Mouse (Mus musculus) lung, embryonic 16.5 days (tissue): Measurements from ENCODE around the gene Rab33a. TPM values are rescaled to one million over a fixed set of nuclear protein-coding genes. Genes with fewer than 3 reads are reported as not detected.

ENCODE experiments used
- ATAC-seq: fragments of 200-750 bp; cut with Nextera tagmentation; 2 replicates; pipeline ENCODE4 v1.8.0; 2017; ENCODE audit warnings: low read depth, mild to moderate bottlenecking, moderate library complexity
- H3K27ac ChIP-seq: fragments of 300-500 bp; sonication (generic); 2 replicates; pipeline ENCODE4 v1.5.1; 2014; ENCODE audit warnings: mild to moderate bottlenecking, control low read depth, low read length
- H3K27me3 ChIP-seq: fragments of 300-500 bp; sonication (generic); 2 replicates; pipeline ENCODE4 v1.6.1; 2014; ENCODE audit warnings: low read depth, low read length, mixed read lengths; ENCODE audit not compliant: control insufficient read depth, insufficient read depth
- H3K36me3 ChIP-seq: fragments of 300-500 bp; sonication (generic); 2 replicates; pipeline ENCODE4 v1.6.1; 2014; ENCODE audit warnings: low read length; ENCODE audit not compliant: control insufficient read depth, insufficient read depth
- H3K4me1 ChIP-seq: fragments of 300-500 bp; sonication (generic); replicated peaks from 2 replicates; pipeline ENCODE4 v1.6.1; 2014; ENCODE audit warnings: low read length, mixed read lengths; ENCODE audit not compliant: control insufficient read depth, insufficient read depth
- H3K4me2 ChIP-seq: fragments of 300-500 bp; sonication (generic); 2 replicates; pipeline ENCODE4 v1.6.1; 2014; ENCODE audit warnings: low read depth, low read length, control low read depth
- H3K4me3 ChIP-seq: fragments of 300-500 bp; sonication (generic); 2 replicates; pipeline ENCODE4 v1.5.1; 2014; ENCODE audit warnings: mild to moderate bottlenecking, low read length, control low read depth
- H3K9ac ChIP-seq: fragments of 300-500 bp; sonication (generic); 2 replicates; pipeline ENCODE4 v1.6.1; 2014; ENCODE audit warnings: low read length, control low read depth
- H3K9me3 ChIP-seq: fragments of 300-500 bp; sonication (generic); 2 replicates; pipeline ENCODE4 v1.6.1; 2016; ENCODE audit warnings: low read length; ENCODE audit not compliant: control insufficient read depth
- WGBS: fragments of 180-500 bp; shearing (Covaris S2); extraction: QIAGEN DNeasy Blood & Tissue Kit; methylation state at CpG from one replicate; pipeline ENCODE4 v1.1.7; 2014; 5-methylcytosine and 5-hydroxymethylcytosine counted together
- polyA plus RNA-seq: library from polyadenylated mRNA; unstranded; fragments of >200 nt; fragmentation: Nextera tagmentation; extraction: Ambion mirVana; gene quantifications from 2 replicates; pipeline ENCODE4 v1.2.1, GENCODE M21; 2015

Gene Rab33a
- polyA plus RNA-seq = 1.9 and 2.1 TPM in 2 replicates

DNA sequence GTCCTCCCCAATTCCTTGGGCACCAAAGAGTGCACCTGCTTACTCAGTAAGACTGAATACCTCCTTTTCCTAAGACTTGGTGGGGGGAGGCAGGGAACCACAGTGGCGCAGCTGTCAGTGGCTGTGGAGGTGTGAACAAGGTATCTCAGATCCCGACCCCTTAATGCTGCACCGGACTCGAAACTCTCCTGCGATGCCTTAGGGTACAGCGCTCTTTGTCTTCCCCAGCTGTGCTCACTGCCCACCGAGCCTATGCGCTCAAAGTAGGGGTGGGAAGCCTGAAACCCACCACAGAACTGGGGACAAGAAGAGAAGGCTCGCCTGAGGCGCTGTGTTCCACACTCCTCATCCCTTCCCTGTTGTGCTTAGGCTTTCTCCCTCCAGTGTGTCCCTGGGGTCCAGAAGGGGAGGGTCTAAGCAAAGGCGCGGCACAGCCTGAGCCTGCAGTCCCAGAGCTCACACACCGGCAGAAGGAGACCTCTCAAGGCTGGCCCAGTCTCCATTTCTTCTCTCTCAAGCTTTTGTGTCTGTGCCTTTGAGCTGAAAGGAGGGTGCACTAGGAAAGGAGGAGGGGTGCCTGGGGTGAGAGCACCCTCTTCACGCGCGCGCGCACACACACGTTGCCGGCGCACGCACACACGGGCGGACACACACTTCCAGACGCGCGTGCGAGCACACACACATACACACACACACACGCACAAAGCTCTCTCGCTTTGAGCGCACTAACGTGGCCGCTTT lies at the start of gene Rab33a:
TSS of gene Rab33a (plus strand) at position 478 of the 741 bp plus-strand sequence.
- H3K4me2 ChIP-seq = peak within 1 kb of the TSS; percentile 77
- 24% methylated on average over 29 of the region's 33 CpGs for WGBS
- peak within 1 kb of the TSS; percentile 49 for H3K4me3 ChIP-seq
- H3K4me1 ChIP-seq = no peaks in the 10 kb centered on the region
- ATAC-seq = peak; percentile 61
- H3K9ac ChIP-seq = peak within 1 kb of the TSS; percentile 52
- H3K36me3 ChIP-seq = no peaks in the 10 kb centered on the region
- no peaks in the 10 kb centered on the region; the same call in 1 of the 2 replicates for H3K9me3 ChIP-seq
- H3K27me3 ChIP-seq = peaks cover 8% of the 10 kb centered on the region; the same call in 1 of the 2 replicates
- H3K27ac ChIP-seq = no peak within 1 kb of the TSS

DNA sequence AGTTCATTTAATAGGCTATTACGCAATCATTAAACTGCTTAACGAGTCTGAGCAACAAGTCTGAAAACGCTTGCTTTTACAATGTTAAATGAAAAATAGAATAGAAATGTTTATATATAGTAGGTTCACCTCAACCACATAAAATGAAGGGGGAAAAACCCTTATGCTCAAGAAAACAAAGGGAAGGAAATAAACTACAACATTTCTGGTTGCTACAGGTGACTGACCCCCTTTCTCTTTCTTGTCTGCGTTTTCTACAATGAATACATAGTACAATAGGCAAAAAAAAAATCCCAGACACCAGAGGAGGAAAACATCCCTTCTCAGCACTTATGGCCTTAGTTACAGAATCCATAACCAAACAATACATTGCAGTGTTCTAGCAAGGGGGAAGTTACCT lies 38.0 kb upstream of the Rab33a start:
- H3K27ac ChIP-seq = no peak overlapping the region
- 49% methylated on average over 4 of the region's 4 CpGs for WGBS
- H3K27me3 ChIP-seq = no peaks in the 10 kb centered on the region
- no peak for ATAC-seq
- no peaks in the 10 kb centered on the region; the same call in 1 of the 2 replicates for H3K36me3 ChIP-seq
- no peaks in the 10 kb centered on the region for H3K4me1 ChIP-seq
- no peak overlapping the region for H3K4me2 ChIP-seq
- H3K9me3 ChIP-seq = no peaks in the 10 kb centered on the region
- no peak overlapping the region for H3K9ac ChIP-seq
- no peak overlapping the region for H3K4me3 ChIP-seq

DNA sequence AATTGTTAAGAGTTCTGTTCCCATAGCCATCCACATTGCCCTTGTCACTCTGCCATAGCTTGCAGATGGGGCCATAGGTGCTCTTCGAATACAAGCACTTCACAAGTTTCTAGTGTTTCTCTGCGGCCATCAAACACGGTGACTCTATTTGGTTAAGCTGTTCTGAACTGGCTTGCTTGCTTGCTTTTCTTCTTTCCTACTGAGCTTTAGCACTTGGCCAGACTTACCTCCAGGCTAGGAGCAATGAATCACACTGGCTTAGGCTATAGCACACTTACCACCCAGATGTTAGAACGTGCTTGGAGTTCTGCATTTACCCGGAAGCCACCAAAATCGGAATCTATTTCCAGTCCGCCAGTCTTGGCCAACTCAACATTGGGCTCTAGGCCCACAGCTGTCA lies 37.4 kb upstream of the Rab33a start:
- peak; percentile 66 for ATAC-seq
- Histone ChIP-seq H3K4me3 (no peak overlapping the region), H3K27me3 (no peaks in the 10 kb centered on the region), H3K27ac (no peak overlapping the region), H3K9me3 (no peaks in the 10 kb centered on the region), H3K9ac (no peak overlapping the region), H3K36me3 (no peaks in the 10 kb centered on the region; the same call in 1 of the 2 replicates), H3K4me1 (no peaks in the 10 kb centered on the region), H3K4me2 (no peak overlapping the region)
- WGBS = 72% methylated on average over 7 of the region's 7 CpGs

DNA sequence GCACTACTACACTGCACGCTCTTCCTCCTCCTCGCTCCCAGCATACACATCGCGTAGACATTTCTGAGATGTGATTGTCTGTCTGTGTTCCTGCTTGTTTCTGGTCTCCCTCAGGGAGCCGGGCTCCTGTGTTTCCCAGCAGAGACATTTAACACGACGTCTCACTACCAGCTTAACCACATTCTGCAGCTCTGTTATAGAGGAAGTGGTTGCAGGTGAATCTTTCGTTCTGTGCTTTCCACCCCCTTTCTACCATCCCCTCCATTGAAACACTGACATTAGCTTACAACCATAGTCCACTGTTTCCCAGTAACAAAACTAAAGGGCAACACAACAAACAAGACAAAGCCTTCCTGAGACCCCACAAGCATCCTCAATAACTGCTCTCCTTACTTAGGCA lies 25.3 kb upstream of the Rab33a start:
- H3K9me3 ChIP-seq = no peaks in the 10 kb centered on the region
- H3K9ac ChIP-seq = no peak overlapping the region
- no peaks in the 10 kb centered on the region for H3K27me3 ChIP-seq
- ATAC-seq = no peak
- H3K4me3 ChIP-seq = no peak overlapping the region
- peaks cover 6% of the 10 kb centered on the region for H3K36me3 ChIP-seq
- no peaks in the 10 kb centered on the region for H3K4me1 ChIP-seq
- no peak overlapping the region for H3K27ac ChIP-seq
- WGBS = 92% methylated on average over 8 of the region's 8 CpGs
- H3K4me2 ChIP-seq = no peak overlapping the region

DNA sequence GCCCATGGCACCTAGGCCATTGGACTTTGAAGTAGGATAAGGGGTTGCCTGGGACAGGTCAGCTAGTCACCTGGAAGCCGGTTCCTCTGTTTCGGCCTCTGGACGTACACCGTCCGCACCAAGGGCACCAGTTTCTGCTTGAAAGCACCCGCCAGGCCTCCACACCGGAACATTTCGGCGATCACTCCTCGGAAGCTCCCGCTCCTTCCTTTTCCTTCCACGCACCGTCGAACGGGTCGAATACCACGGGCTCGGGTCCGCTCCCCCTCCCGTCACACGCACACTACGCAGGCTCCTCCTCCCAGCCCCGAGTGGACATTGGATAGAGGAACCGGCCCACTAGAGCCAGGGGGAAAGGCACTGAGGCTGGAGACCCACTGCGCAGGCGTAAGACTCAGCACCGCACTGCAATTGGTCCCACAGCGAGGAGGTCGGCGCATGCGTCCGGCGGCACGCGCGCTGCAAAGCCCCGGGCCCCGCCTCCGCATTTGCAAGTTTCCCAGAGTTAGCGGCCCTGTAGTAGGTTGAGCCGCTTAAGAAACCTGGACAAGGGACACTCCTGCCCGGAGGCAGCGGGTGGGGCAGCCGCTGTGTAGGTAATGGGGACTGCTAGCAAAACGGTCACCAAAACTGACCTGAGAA lies 5.8 kb upstream of the Rab33a start, which contains the start of gene Aifm1:
TSS of gene Aifm1 (minus strand) at position 398 of the 642 bp plus-strand sequence.
- 17% methylated on average over 43 of the region's 45 CpGs for WGBS
- ATAC-seq = peak; percentile 100
- Histone ChIP-seq H3K36me3 (no peaks in the 10 kb centered on the region), H3K4me2 (peak within 1 kb of the TSS; percentile 62), H3K4me1 (no peaks in the 10 kb centered on the region), H3K9ac (peak within 1 kb of the TSS; percentile 70), H3K27ac (no peak within 1 kb of the TSS; the same call in 1 of the 2 replicates), H3K9me3 (no peaks in the 10 kb centered on the region; the same call in 1 of the 2 replicates), H3K27me3 (no peaks in the 10 kb centered on the region), H3K4me3 (peak within 1 kb of the TSS; percentile 64)

DNA sequence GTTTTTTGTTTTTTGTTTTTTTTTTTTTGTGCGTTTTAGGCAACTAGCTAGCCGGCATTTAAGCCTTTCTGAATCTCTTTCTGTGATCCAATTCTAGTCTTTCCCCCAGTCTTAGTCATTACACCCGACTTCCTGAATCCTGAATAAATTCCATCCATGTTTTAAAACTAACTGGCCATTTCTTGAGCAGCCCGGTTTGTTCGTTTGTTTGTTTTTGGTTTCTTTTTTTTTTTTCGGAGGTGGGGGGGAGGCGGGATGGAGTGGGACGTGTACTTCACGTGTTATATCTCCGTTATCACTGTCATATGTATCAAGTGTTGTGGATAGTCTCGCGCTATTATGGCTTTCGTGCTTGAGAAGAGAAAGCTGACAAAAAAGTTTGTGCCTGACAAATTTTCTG lies 5.3 kb upstream of the Rab33a start:
- Histone ChIP-seq H3K9ac (peak overlapping the region; percentile 56), H3K27ac (no peak overlapping the region), H3K4me2 (peak overlapping the region; percentile 50), H3K27me3 (no peaks in the 10 kb centered on the region), H3K4me1 (no peaks in the 10 kb centered on the region), H3K4me3 (peak overlapping the region; percentile 64), H3K9me3 (no peaks in the 10 kb centered on the region; the same call in 1 of the 2 replicates), H3K36me3 (no peaks in the 10 kb centered on the region)
- WGBS = 12% methylated on average over 13 of the region's 13 CpGs
- no peak for ATAC-seq

DNA sequence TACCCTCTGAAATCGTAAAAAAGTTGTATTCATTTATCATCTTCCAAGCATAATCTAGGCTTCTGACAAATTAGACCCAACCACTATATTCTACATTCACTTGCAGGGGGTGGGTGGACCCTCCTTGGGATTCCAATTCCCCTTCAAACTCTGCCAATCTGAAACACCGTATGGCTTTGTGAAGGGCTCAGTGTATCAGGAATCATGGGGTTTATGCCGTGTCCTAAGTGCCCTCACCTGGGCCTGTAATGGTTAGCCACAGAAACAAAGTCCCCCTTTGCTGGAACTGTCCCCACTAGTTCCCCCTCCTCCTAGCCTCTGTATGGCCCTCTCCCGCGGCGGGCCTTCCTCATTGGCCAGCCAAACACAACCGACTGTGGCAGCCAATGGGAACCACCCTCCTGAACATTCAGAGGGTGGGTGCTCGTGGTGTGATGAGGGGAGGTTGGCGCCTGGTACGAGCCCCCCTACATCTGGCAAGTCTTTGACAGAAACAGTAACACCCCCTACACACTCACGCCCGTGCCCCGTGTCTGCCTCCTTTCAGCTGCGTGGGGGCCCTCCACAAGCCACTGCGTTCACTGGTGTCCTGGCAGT lies 776 bp upstream of the Rab33a start:
- Histone ChIP-seq H3K4me1 (no peaks in the 10 kb centered on the region), H3K9ac (peak overlapping the region; percentile 52; the same call in 1 of the 2 replicates), H3K36me3 (no peaks in the 10 kb centered on the region), H3K4me3 (peak overlapping the region; percentile 49), H3K4me2 (peak overlapping the region; percentile 77), H3K27ac (no peak overlapping the region), H3K27me3 (peaks cover 8% of the 10 kb centered on the region; the same call in 1 of the 2 replicates), H3K9me3 (no peaks in the 10 kb centered on the region; the same call in 1 of the 2 replicates)
- peak; percentile 18; the same call in 1 of the 2 replicates for ATAC-seq
- WGBS = 26% methylated on average over 15 of the region's 15 CpGs

DNA sequence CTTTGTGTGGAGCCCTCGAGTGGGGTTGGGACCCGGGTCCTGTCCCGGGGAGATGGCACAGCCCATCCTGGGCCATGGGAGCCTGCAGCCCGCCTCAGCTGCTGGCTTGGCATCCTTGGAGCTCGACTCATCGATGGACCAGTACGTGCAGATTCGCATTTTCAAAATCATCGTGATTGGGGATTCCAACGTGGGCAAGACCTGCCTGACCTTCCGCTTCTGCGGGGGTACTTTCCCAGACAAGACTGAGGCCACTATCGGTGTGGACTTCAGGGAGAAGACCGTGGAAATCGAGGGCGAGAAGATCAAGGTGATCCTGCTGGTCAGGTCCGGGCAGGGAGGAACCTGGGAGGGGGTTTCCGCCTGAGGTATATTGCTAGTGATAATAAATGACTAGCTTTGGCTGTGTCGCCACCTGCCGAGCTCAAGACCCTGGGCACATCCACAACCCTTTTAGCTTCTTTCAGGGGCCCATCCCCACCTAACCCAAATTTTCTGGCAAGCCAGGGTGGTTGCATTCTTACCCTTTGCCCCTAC lies 532 bp downstream of the Rab33a start:
- Histone ChIP-seq H3K27ac (no peak overlapping the region), H3K9ac (peak overlapping the region; percentile 52), H3K4me1 (no peaks in the 10 kb centered on the region), H3K9me3 (no peaks in the 10 kb centered on the region; the same call in 1 of the 2 replicates), H3K4me3 (peak overlapping the region; percentile 49), H3K4me2 (peak overlapping the region; percentile 77), H3K36me3 (no peaks in the 10 kb centered on the region), H3K27me3 (peaks cover 8% of the 10 kb centered on the region; the same call in 1 of the 2 replicates)
- ATAC-seq = peak; percentile 17; the same call in 1 of the 2 replicates
- WGBS = 19% methylated on average over 20 of the region's 20 CpGs
